Mouse (Mus musculus) left cerebral cortex, adult 18-20 months (tissue): ENCODE measurements around the gene Gab1. TPM values are rescaled to one million over a fixed set of nuclear protein-coding genes. Genes with fewer than 3 reads are reported as not detected.

Experiments used
- DNase-seq, 2 experiments: peaks; one replicate each; pipeline ENCODE4 v3.0.0; 2021 to 2022; ENCODE audit warnings: low spot score in 2 of 2, mixed read lengths in 1 of 2
- total RNA-seq, 2 experiments: library from RNA; stranded (reverse); gene quantifications; 2 replicates each; pipeline ENCODE4 v1.2.3; 2021

The Gab1 gene
- total RNA-seq, 2 experiments from 2014 or later, result 12.8 to 16.1 TPM

- DNase-seq, result no peak
These were observed 6.4 kb downstream of the Gab1 start for GRCm38 (mm10) chr8:80873723-80874427.

- no peak for DNase-seq
These were observed 7.6 kb downstream of the Gab1 start for GRCm38 (mm10) chr8:80872688-80873087.

- DNase-seq, result no peak
These were observed 8.9 kb downstream of the Gab1 start for GRCm38 (mm10) chr8:80871400-80871799.

GRCm38 (mm10) chr8:80870535-80871204, 9.6 kb downstream of the Gab1 start:
- no peak for DNase-seq

DNA sequence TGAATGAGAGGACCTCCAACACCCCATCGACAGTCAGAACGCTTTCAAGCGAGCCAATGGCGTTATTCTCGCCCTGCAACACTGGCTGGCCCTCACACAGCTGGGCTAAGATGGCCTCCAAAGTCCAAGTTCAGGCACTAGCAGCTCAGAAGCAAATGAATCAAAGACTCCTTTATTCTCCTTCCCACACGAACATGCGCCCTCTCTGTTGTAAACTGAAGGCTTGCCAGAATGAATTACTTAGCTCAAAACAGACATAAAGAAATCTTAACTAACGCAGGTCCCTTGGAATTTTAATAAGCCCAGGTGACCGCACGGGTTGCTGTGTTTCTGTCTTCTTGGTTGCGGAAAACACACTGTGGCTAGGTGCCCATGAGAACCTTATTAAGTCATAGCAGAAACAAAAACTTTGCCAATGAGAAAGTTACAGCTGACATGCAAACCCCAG, 10.4 kb downstream of the Gab1 start:
- peak in 1 of 2 experiments; percentile 12 for DNase-seq

GRCm38 (mm10) chr8:80868801-80869323, 11.5 kb downstream of the Gab1 start:
- no peak for DNase-seq

- no peak for DNase-seq
These were observed 12.2 kb downstream of the Gab1 start for GRCm38 (mm10) chr8:80868006-80868702.

- no peak for DNase-seq
These were observed 12.7 kb downstream of the Gab1 start for GRCm38 (mm10) chr8:80867598-80867997.

GRCm38 (mm10) chr8:80865181-80865784, 15.0 kb downstream of the Gab1 start:
- peak; percentile 14 to 30 for DNase-seq

DNA sequence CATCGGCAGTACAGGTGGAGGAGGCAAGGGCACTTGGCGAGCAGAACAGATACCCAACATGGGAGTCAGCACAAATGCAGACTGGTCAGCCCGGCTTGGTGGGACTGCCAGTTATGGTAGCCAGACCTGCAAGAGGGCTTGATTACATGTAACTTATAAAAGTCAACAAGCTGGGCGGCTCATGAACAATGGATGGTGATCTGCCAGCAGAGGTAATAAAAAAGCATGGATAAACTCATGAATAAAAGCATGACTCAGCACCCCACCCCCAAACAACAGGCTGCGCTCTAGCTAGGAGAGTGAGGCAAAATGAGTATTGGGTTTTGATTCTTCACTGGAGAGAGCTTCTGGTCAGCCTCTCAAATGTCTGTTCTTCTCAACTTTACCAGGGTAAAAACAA, 16.9 kb downstream of the Gab1 start:
- no peak for DNase-seq

DNA sequence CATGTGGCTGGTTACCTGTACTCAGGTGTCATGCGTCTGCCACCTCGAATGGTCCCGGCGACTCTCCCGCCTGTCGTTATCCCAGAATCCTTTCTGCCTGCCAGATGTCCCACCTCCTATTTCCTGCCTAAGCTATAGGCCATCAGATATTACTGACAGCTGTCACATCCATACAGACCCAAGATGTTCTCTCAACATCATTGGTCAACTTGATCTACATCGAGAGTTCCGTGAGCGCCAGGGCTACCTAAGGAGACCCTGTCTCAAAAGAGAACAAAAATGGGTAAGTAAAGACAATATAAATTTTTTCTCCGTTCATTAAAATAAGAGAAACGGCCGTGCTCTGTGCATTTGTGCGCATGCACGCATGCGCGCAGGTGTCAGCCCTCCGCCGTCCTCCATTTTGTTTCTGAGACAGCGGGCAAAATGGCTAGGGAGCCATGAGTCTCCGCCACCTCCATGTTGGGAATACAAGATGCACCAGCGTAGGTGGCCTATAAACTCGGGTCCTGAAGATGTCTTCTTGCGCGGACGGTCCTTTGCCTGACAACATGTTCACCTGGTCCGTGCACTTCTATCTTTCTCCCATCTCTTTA, 21.0 kb downstream of the Gab1 start:
- DNase-seq, result no peak

DNA sequence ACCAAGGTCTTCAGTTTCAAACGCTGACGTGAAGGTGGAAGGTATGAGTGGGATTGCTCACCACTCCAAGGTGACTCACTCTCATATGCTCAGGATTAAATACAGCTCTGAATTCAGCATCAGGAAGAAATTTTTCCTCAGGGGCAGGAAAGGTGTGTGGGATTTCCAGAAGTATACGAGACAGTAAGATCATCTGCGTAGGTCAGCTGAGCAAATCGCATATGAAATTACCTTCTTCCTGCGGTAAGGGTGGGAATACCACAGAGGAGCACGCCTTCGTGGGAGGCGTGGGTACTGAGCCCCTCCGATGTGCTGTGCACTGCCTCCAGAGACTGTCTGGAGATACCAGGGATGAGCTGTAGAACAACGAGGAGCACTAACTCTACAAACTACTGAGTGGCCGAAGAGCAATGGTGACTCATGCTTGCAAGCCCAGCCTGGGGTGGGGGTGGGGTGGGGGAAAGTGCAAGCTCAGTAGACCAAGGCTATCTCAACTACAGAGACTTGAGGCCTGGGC, 22.4 kb downstream of the Gab1 start:
- DNase-seq, result peak in 1 of 2 experiments; percentile 11

- DNase-seq, result no peak
These were observed 23.2 kb downstream of the Gab1 start for GRCm38 (mm10) chr8:80857128-80857527.

DNA sequence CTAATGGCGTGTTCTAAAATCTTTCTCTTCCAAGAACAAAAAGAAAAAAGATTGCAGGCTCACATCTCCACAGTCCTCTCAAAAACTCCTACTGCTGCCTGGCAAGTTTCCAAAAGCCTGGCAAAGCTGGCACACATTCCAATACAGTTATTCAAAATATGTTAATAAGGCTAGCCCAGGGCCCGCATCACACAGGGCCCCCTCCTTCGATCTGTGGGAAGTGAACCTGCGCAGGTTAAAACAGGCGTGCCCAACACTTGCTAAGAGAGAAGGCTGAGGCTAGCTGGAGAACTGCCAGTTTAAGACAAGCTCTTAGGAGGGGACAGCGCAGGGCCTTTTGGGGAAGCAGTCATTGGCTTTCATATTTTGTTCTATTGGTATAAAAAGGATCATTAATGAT, 23.7 kb downstream of the Gab1 start:
- peak; percentile 45 to 53 for DNase-seq

- no peak for DNase-seq
These were observed 26.7 kb downstream of the Gab1 start for GRCm38 (mm10) chr8:80853622-80854021.

DNA sequence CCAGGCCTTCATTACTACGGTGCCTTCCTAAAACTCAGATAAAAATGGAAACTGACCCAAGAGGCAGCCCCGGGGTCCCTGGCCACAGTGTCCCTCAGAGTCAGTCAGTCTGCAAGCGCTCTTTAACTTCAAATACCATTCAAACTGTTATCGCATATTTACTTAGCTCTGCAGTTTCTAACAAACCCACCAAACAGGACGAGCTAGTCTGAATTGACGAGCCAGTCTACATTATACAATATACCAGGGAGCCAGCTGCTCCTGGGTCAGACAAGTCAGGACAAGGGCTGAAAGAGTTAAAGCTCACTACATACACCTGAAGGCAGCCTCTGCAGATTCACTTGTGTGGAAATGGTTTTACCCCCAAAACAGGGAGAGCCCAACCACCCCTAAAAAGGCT, 27.1 kb downstream of the Gab1 start:
- DNase-seq, result no peak

DNA sequence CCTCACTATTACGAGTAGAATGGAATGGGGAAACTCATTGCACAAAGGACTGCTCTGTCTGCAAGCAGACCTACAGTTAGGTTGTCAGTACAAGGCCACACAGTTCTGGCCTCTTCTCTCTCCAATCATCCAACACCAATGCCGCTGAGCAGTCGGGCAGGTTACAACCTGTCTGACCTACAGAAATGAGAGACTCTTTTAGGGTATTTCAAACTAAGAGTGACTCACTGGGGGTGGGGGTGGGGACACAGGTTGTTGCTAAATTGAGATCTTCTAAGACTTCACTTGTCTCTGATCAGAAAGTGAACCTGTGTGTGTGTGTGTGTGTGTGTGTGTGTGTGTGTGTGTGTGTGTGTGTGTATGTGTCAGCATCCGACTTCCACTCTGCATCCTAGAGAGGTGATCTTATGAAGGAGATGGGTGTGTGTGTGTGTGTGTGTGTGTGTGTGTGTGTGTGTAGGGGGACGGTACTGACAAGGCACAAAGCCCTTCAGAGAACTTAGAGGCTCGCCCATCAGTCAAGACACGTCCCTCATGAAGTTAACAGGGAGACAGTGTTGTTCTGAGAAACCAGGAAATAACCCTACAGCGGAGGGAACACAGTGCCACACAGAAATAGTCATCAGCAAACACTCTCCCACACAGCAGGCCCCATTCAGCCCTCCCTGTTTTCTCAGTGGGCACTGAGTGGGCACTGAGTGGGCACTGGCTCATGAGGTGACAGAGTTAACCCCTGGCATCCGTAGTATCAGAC, 27.7 kb downstream of the Gab1 start:
- no peak for DNase-seq

DNA sequence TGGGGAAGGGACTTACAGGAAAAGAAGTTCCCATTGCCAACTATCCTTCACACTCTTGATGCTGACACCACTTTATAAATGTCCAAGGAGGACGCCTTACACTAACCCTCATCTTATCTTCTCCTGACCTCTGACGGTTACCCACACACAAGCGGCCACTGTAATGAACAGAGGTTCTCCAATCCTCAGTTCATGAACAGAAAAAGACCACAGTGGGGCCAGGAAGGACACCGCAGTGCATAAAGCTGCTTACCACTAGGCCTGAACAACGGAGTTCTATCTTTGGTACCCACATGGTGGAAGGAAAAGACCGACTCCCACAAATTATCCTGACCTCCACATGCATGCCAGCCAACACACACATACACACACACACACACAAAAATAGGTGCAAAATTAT, 28.7 kb downstream of the Gab1 start:
- no peak for DNase-seq

DNA sequence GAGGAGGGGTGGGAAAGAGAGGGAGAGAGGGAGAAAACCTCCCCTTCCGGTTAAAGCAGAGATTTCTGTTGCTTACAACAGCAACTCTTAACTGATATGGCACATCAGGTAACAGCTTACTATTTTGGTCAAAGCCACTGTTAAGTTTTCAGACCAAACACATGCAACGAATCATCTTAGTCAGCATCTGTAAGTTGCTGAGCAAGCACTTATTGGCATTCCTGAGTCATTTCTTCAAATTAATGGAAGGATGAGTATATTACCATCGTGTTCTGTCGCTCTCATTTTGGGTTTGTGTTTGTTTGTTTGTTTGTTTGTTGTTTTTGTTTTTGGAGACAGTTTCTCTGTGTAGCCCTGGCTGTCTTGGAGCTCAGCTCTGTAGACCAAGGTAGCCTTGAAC, 30.3 kb downstream of the Gab1 start:
- DNase-seq, result no peak

DNA sequence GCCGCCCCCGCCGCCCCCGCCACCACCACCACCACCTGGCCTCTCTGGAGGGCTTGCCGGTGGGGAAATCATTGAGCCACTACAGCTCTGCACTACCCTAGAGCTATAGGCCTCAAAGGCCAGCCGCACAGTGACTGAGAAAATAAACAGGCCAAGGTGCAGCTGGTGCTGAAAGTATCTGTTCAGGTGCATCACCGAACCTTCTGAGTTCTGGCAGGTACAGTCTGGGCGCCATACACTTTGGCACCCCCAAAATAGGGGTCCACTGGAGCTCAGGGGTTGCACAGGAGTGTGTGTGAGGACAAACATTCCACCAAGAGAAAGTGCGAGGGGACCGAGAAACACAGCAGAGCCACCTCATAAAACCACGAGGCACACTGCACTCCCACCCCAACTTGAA, 31.7 kb downstream of the Gab1 start:
- DNase-seq, result no peak
